Mouse (Mus musculus) cerebellum, postnatal 14 days (tissue): ENCODE measurements around the gene Acot7.

Experiments used
- DNase-seq, 2 experiments: peaks; one replicate each; pipeline ENCODE4 v3.0.0; 2021; ENCODE audit warnings: mixed read lengths in 2 of 2

Acot7 gene

GRCm38 (mm10) chr4:152303172-152303571 is 125.2 kb downstream of the Acot7 start:
- DNase-seq = no peak

GRCm38 (mm10) chr4:152304685-152305084 is 126.8 kb downstream of the Acot7 start:
- peak; percentile 62 to 63 for DNase-seq

GRCm38 (mm10) chr4:152305991-152306390 is 128.1 kb downstream of the Acot7 start:
- no peak for DNase-seq

GRCm38 (mm10) chr4:152307542-152307941 is 129.6 kb downstream of the Acot7 start:
- no peak for DNase-seq

- DNase-seq = no peak
Observed at GRCm38 (mm10) chr4:152312186-152312585, 134.3 kb downstream of the Acot7 start.

GRCm38 (mm10) chr4:152313211-152313632 is 135.3 kb downstream of the Acot7 start:
- no peak for DNase-seq

GRCm38 (mm10) chr4:152313934-152314333 is 136.0 kb downstream of the Acot7 start:
- DNase-seq = peak in 1 of 2 experiments; percentile 82

- DNase-seq = no peak
Observed at GRCm38 (mm10) chr4:152315498-152316213, 137.7 kb downstream of the Acot7 start.

GRCm38 (mm10) chr4:152317631-152318033 is 139.7 kb downstream of the Acot7 start:
- DNase-seq = peak; percentile 45 to 65

- DNase-seq = peak; percentile 69 to 77
Observed at GRCm38 (mm10) chr4:152318517-152319234, 140.7 kb downstream of the Acot7 start, which contains the start of gene Rnf207. Gene Rnf207, minus strand, starts transcription at chr4:152318993.
